Mouse (Mus musculus) midbrain, postnatal 0 days (tissue): ENCODE measurements around the gene Cdh13. TPM values are rescaled to one million over a fixed set of nuclear protein-coding genes. Genes with fewer than 3 reads are reported as not detected.
A peak's percentile ranks its signal among the peaks of the same experiment; 100 is the strongest.

Source experiments
- ATAC-seq: fragments of 200-750 bp; cut with Nextera tagmentation; 2 replicates; pipeline ENCODE4 v1.8.0; 2017; ENCODE audit warnings: moderate number of reproducible peaks, mild to moderate bottlenecking, moderate TSS enrichment, moderate library complexity; ENCODE audit not compliant: low FRiP score
- DNase-seq: peaks from one replicate; pipeline ENCODE4 v3.0.0-alpha.2; 2015; ENCODE audit warnings: low spot score
- H3K27ac ChIP-seq: fragments of 300-500 bp; sonication (generic); 2 replicates; pipeline ENCODE4 v1.5.1; 2014; ENCODE audit warnings: low read depth, mild to moderate bottlenecking, low read length, mixed read lengths
- H3K27me3 ChIP-seq: fragments of 300-500 bp; sonication (generic); 2 replicates; pipeline ENCODE4 v1.6.1; 2014; ENCODE audit warnings: low read length, control low read depth, mixed read lengths; ENCODE audit not compliant: insufficient read depth
- H3K36me3 ChIP-seq: fragments of 300-500 bp; sonication (generic); 2 replicates; pipeline ENCODE4 v1.6.1; 2014; ENCODE audit warnings: low read length, control low read depth, mixed read lengths; ENCODE audit not compliant: insufficient read depth
- H3K4me1 ChIP-seq: fragments of 300-500 bp; sonication (generic); 2 replicates; pipeline ENCODE4 v1.6.1; 2014; ENCODE audit warnings: mild to moderate bottlenecking, control low read depth, antibody characterized with exemption, low read length, mixed read lengths; ENCODE audit not compliant: insufficient read depth
- H3K4me2 ChIP-seq: fragments of 300-500 bp; sonication (generic); 2 replicates; pipeline ENCODE4 v1.6.1; 2014; ENCODE audit warnings: low read depth, mild to moderate bottlenecking, low read length, mixed read lengths; ENCODE audit not compliant: poor library complexity, severe bottlenecking
- H3K4me3 ChIP-seq: fragments of 300-500 bp; sonication (generic); 2 replicates; pipeline ENCODE4 v1.5.1; 2014; ENCODE audit warnings: low read depth, mild to moderate bottlenecking, low read length, moderate library complexity
- H3K9ac ChIP-seq: fragments of 300-500 bp; sonication (generic); replicated peaks from 2 replicates; pipeline ENCODE4 v1.6.1; 2014; ENCODE audit warnings: mild to moderate bottlenecking, low read length, moderate library complexity, mixed read lengths; ENCODE audit not compliant: poor library complexity, severe bottlenecking
- H3K9me3 ChIP-seq: fragments of 300-500 bp; sonication (generic); 2 replicates; pipeline ENCODE4 v1.6.1; 2016; ENCODE audit warnings: low read length, control low read depth
- CTCF ChIP-seq: IDR thresholded peaks from 2 replicates; pipeline ENCODE4 v1.5.1; 2016; ENCODE audit warnings: antibody characterized with exemption, mild to moderate bottlenecking
- WGBS: fragments of 180-500 bp; shearing (Covaris S2); extraction: QIAGEN DNeasy Blood & Tissue Kit; methylation state at CpG from one replicate; pipeline ENCODE4 v1.1.7; 2014; 5-methylcytosine and 5-hydroxymethylcytosine counted together
- polyA plus RNA-seq: library from polyadenylated mRNA; unstranded; fragments of >200 nt; fragmentation: Nextera tagmentation; extraction: Ambion mirVana; gene quantifications from 2 replicates; pipeline ENCODE4 v1.2.1, GENCODE M21; 2015
- total RNA-seq: library from RNA; depleted of rRNA; stranded (reverse); fragments of >200 nt; gene quantifications from 2 replicates; pipeline ENCODE4 v1.2.3, GENCODE M21; 2014

The Cdh13 gene
- total and polyA plus RNA-seq, 2 experiments from 2014 or later = 199 to 203 TPM

GRCm38 (mm10) chr8:118313426-118314187, 30.1 kb downstream of the Cdh13 start:
- ATAC-seq = peak; percentile 23; the same call in 1 of the 2 replicates
- H3K27ac ChIP-seq = peak overlapping the region; percentile 32; the same call in 1 of the 2 replicates
- H3K4me2 ChIP-seq = no peak overlapping the region
- H3K27me3 ChIP-seq = no peaks in the 10 kb centered on the region
- H3K36me3 ChIP-seq = no peaks in the 10 kb centered on the region
- DNase-seq = peak; percentile 47
- H3K9me3 ChIP-seq = no peaks in the 10 kb centered on the region
- peak overlapping the region; percentile 19; the same call in 1 of the 2 replicates for H3K9ac ChIP-seq
- no peak for TF ChIP-seq CTCF
- peaks cover 6% of the 10 kb centered on the region; the same call in 1 of the 2 replicates for H3K4me1 ChIP-seq
- 47% methylated on average over 17 of the region's 17 CpGs for WGBS
- no peak overlapping the region for H3K4me3 ChIP-seq

- no peak for DNase-seq
- WGBS = 85% methylated on average over 6 of the region's 6 CpGs
- TF ChIP-seq CTCF = no peak
- Histone ChIP-seq H3K27me3 (no peaks in the 10 kb centered on the region), H3K36me3 (no peaks in the 10 kb centered on the region), H3K4me1 (peaks cover 6% of the 10 kb centered on the region; the same call in 1 of the 2 replicates), H3K27ac (no peak overlapping the region), H3K9me3 (no peaks in the 10 kb centered on the region), H3K9ac (no peak overlapping the region), H3K4me2 (no peak overlapping the region), H3K4me3 (no peak overlapping the region)
- no peak for ATAC-seq
Observed at GRCm38 (mm10) chr8:118314188-118314563, 30.6 kb downstream of the Cdh13 start.

- Histone ChIP-seq H3K4me3 (no peak overlapping the region), H3K4me2 (no peak overlapping the region), H3K9me3 (no peaks in the 10 kb centered on the region), H3K9ac (no peak overlapping the region), H3K27me3 (no peaks in the 10 kb centered on the region), H3K27ac (no peak overlapping the region), H3K36me3 (no peaks in the 10 kb centered on the region), H3K4me1 (peaks cover 6% of the 10 kb centered on the region; the same call in 1 of the 2 replicates)
- no peak for ATAC-seq
- TF ChIP-seq CTCF = no peak
- DNase-seq = no peak
- WGBS = 89% methylated on average over 7 of the region's 7 CpGs
Observed at GRCm38 (mm10) chr8:118314932-118315331, 31.4 kb downstream of the Cdh13 start.

- ATAC-seq (no peak), DNase-seq (no peak)
- no peaks in the 10 kb centered on the region for H3K27me3 ChIP-seq
- H3K9ac ChIP-seq = no peak overlapping the region
- H3K36me3 ChIP-seq = no peaks in the 10 kb centered on the region
- H3K4me3 ChIP-seq = no peak overlapping the region
- H3K27ac ChIP-seq = no peak overlapping the region
- no peaks in the 10 kb centered on the region for H3K9me3 ChIP-seq
- WGBS = 86% methylated on average over 12 of the region's 12 CpGs
- no peak for TF ChIP-seq CTCF
- H3K4me1 ChIP-seq = peaks cover 6% of the 10 kb centered on the region; the same call in 1 of the 2 replicates
- no peak overlapping the region for H3K4me2 ChIP-seq
Observed at GRCm38 (mm10) chr8:118316440-118316839, 32.9 kb downstream of the Cdh13 start.

GRCm38 (mm10) chr8:118320566-118320965, 37.0 kb downstream of the Cdh13 start:
- ATAC-seq (no peak), DNase-seq (no peak)
- TF ChIP-seq CTCF = no peak
- no peaks in the 10 kb centered on the region for H3K27me3 ChIP-seq
- H3K4me1 ChIP-seq = no peaks in the 10 kb centered on the region
- H3K36me3 ChIP-seq = no peaks in the 10 kb centered on the region
- H3K9ac ChIP-seq = no peak overlapping the region
- H3K4me3 ChIP-seq = no peak overlapping the region
- H3K27ac ChIP-seq = no peak overlapping the region
- WGBS = 68% methylated on average over 1 of the region's 1 CpGs
- no peak overlapping the region for H3K4me2 ChIP-seq
- no peaks in the 10 kb centered on the region for H3K9me3 ChIP-seq

- no peak overlapping the region for H3K4me2 ChIP-seq
- no peaks in the 10 kb centered on the region for H3K9me3 ChIP-seq
- no peaks in the 10 kb centered on the region for H3K36me3 ChIP-seq
- no peak for DNase-seq
- H3K4me3 ChIP-seq = no peak overlapping the region
- 76% methylated on average over 3 of the region's 3 CpGs for WGBS
- H3K4me1 ChIP-seq = no peaks in the 10 kb centered on the region
- no peak overlapping the region for H3K27ac ChIP-seq
- H3K9ac ChIP-seq = no peak overlapping the region
- no peak for TF ChIP-seq CTCF
- ATAC-seq = no peak
- no peaks in the 10 kb centered on the region for H3K27me3 ChIP-seq
Observed at GRCm38 (mm10) chr8:118323421-118323820, 39.9 kb downstream of the Cdh13 start.
